Mouse (Mus musculus) heart, postnatal 0 days (tissue): ENCODE data around the gene Tmco5.

Source experiments
- CTCF ChIP-seq: IDR thresholded peaks from 2 replicates; pipeline ENCODE4 v1.5.1; 2016; ENCODE audit warnings: antibody characterized with exemption, control low read depth, low read depth
- EP300 ChIP-seq: IDR thresholded peaks from 2 replicates; pipeline ENCODE4 v1.6.1; 2016; ENCODE audit warnings: antibody characterized with exemption, low read depth

DNA sequence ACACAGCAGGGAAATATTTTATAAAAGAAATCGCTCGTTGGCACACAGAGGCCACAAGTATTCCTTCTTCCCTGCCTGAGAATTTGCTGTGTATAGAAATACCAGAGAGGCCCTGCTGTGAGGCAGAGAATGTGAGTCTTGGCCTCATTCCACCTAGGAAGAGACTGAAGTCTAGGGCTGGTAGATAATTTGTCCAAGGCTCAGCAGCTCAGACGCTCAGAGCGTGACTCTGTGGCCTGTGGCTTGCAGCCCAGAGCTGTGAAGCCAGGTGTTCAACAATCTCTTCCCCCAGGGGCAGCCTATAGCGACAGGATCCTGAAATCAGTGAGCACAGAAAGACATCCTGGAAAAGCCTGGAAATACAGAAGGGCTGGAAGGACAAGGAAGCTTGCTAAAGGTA, 26.2 kb upstream of the Tmco5 start:
- no peak for TF ChIP-seq CTCF
- no peak for TF ChIP-seq EP300
